Mouse (Mus musculus) thymus, adult 2 months (tissue): Measurements from ENCODE around the gene St8sia2.

Source experiments
- CTCF ChIP-seq: fragments of 200-500 bp; IDR thresholded peaks from 2 replicates; pipeline ENCODE4 v1.5.1; 2012; ENCODE audit warnings: mild to moderate bottlenecking, control low read depth, low read length, moderate library complexity, borderline replicate concordance; ENCODE audit not compliant: control insufficient read depth, poor library complexity, insufficient read depth; ENCODE audit errors: extremely low read depth
- POLR2A ChIP-seq: fragments of 200-500 bp; IDR thresholded peaks from 2 replicates; pipeline ENCODE4 v1.6.1; 2012; ENCODE audit warnings: mild to moderate bottlenecking, low read length, control low read depth, moderate library complexity; ENCODE audit not compliant: control insufficient read depth, poor library complexity, insufficient read depth; ENCODE audit errors: extremely low read depth

GRCm38 (mm10) chr7:74022571-74022970, 9.1 kb upstream of the St8sia2 start:
- TF ChIP-seq CTCF (no peak), POLR2A (no peak)
